Mouse (Mus musculus) ES-E14 (cell line): ENCODE measurements around the gene Ksr2. TPM values are rescaled to one million over a fixed set of nuclear protein-coding genes. Genes with fewer than 3 reads are reported as not detected.
A peak's percentile ranks its signal among the peaks of the same experiment; 100 is the strongest.

Experiments
- DNase-seq: peaks from one replicate; pipeline ENCODE4 v3.0.0-alpha.2; 2013; ENCODE audit warnings: low read depth, low spot score
- H3K27ac ChIP-seq: 2 replicates; pipeline ENCODE4 v1.5.1; 2012; ENCODE audit warnings: low read depth, mild to moderate bottlenecking, low read length, moderate library complexity, mixed read lengths; ENCODE audit not compliant: poor library complexity, insufficient read depth, severe bottlenecking
- H3K36me3 ChIP-seq: 2 replicates; pipeline ENCODE4 v1.6.1; 2012; ENCODE audit warnings: mild to moderate bottlenecking, low read length, moderate library complexity, mixed read lengths; ENCODE audit not compliant: control insufficient read depth, poor library complexity, insufficient read depth, severe bottlenecking
- H3K4me1 ChIP-seq, 2 experiments: fragments of 150-350 bp in 1 of 2; sonication (generic) in 1 of 2; 2 replicates each; pipeline ENCODE4 v1.6.1; 2012; ENCODE audit warnings: low read length in 2 of 2, mild to moderate bottlenecking in 1 of 2, mixed read lengths in 1 of 2; ENCODE audit not compliant: control insufficient read depth in 2 of 2, insufficient read depth in 2 of 2, poor library complexity in 1 of 2
- H3K4me3 ChIP-seq, 2 experiments: fragments of 150-350 bp in 1 of 2; sonication (generic) in 1 of 2; 2 replicates each; pipeline ENCODE4 v1.5.1; 2012; ENCODE audit warnings: low read length in 2 of 2, low read depth in 1 of 2, mild to moderate bottlenecking in 1 of 2, mixed read lengths in 1 of 2; ENCODE audit not compliant: insufficient read depth in 1 of 2, poor library complexity in 1 of 2, severe bottlenecking in 1 of 2
- H3K9ac ChIP-seq: 2 replicates; pipeline ENCODE4 v1.6.1; 2012; ENCODE audit warnings: low read depth, mild to moderate bottlenecking, low read length, mixed read lengths; ENCODE audit not compliant: poor library complexity, insufficient read depth, severe bottlenecking
- H3K9me3 ChIP-seq: fragments of 150-350 bp; sonication (generic); 2 replicates; pipeline ENCODE4 v1.6.1; 2012; ENCODE audit warnings: low read depth, mild to moderate bottlenecking, low read length; ENCODE audit not compliant: control insufficient read depth, insufficient read depth
- CHD2 ChIP-seq: IDR thresholded peaks from 2 replicates; pipeline ENCODE4 v1.6.1; 2014; ENCODE audit warnings: mild to moderate bottlenecking, low read depth, low read length, inconsistent platforms
- HCFC1 ChIP-seq: IDR thresholded peaks from 2 replicates; pipeline ENCODE4 v1.6.1; 2012; ENCODE audit warnings: low read length, inconsistent platforms, borderline replicate concordance; ENCODE audit not compliant: insufficient read depth
- MAFK ChIP-seq: IDR thresholded peaks from 2 replicates; pipeline ENCODE4 v1.6.1; 2014; ENCODE audit warnings: mild to moderate bottlenecking, low read depth, low read length, inconsistent platforms; ENCODE audit not compliant: insufficient read depth
- ZC3H11A ChIP-seq: IDR thresholded peaks from 2 replicates; pipeline ENCODE4 v1.6.1; 2012; ENCODE audit warnings: low read depth, mild to moderate bottlenecking, inconsistent platforms, low read length, borderline replicate concordance
- ZNF384 ChIP-seq: IDR thresholded peaks from 2 replicates; pipeline ENCODE4 v1.6.1; 2012; ENCODE audit warnings: low read depth, low read length, inconsistent platforms
- in situ Hi-C, 2 experiments: fragments of 600-800 bp; cut with MboI; formaldehyde crosslinking; loops; one replicate each; pipeline ENCODE4 v1.15.1; 2025; ENCODE audit warnings: low sequenced_read_pairs in 2 of 2, inconsistent platforms in 1 of 2; ENCODE audit not compliant: unreplicated experiment in 2 of 2
- total RNA-seq: library from RNA; depleted of rRNA; stranded (reverse); fragments of 300-350 nt; gene quantifications from 2 replicates; pipeline ENCODE4 v1.2.3, GENCODE M21; 2012

Gene Ksr2
- total RNA-seq, 1 experiment: 0.67 TPM

GRCm38 (mm10) chr5:117441242-117441842 lies 27.5 kb downstream of the Ksr2 start:
- TF ChIP-seq ZC3H11A: no peak
- no peak for TF ChIP-seq ZNF384
- no peak for DNase-seq

GRCm38 (mm10) chr5:117442157-117442765 lies 28.5 kb downstream of the Ksr2 start:
- no peak for DNase-seq
- in situ Hi-C loops: no loop called here

More at GRCm38 (mm10) chr5:117441242-117441842, 27.5 kb downstream of the Ksr2 start:
- no peak overlapping the region for H3K9ac ChIP-seq
- no peak overlapping the region for H3K27ac ChIP-seq
- H3K36me3 ChIP-seq: no peaks in the 10 kb centered on the region
- no peak overlapping the region for H3K4me3 ChIP-seq
- in situ Hi-C loops: no loop called here
- H3K9me3 ChIP-seq: no peaks in the 10 kb centered on the region
- peaks cover 2 to 16% of the 10 kb centered on the region in 2 experiments; a peak in 3 of 4 replicates for H3K4me1 ChIP-seq

GRCm38 (mm10) chr5:117443141-117443540 lies 29.3 kb downstream of the Ksr2 start:
- TF ChIP-seq ZNF384 (no peak), HCFC1 (no peak), ZC3H11A (no peak), CHD2 (no peak), MAFK (no peak)
- Histone ChIP-seq H3K4me3 (no peak overlapping the region), H3K9me3 (no peaks in the 10 kb centered on the region), H3K9ac (no peak overlapping the region), H3K27ac (no peak overlapping the region), H3K4me1 (peaks cover 2 to 16% of the 10 kb centered on the region in 2 experiments; a peak in 3 of 4 replicates), H3K36me3 (no peaks in the 10 kb centered on the region)
- in situ Hi-C loops: no loop called here
- no peak for DNase-seq

More at GRCm38 (mm10) chr5:117442157-117442765, 28.5 kb downstream of the Ksr2 start:
- TF ChIP-seq MAFK (no peak), HCFC1 (no peak), CHD2 (no peak), ZNF384 (no peak), ZC3H11A (no peak)
- H3K9me3 ChIP-seq: no peaks in the 10 kb centered on the region
- H3K4me3 ChIP-seq: no peak overlapping the region
- H3K27ac ChIP-seq: no peak overlapping the region
- no peaks in the 10 kb centered on the region for H3K36me3 ChIP-seq
- peaks cover 2 to 16% of the 10 kb centered on the region in 2 experiments; a peak in 3 of 4 replicates for H3K4me1 ChIP-seq
- H3K9ac ChIP-seq: 0 out of 2 replicates have a peak overlapping the region, but pooled peaks have one; percentile 27

- in situ Hi-C loops: no loop called here
- no peak for TF ChIP-seq ZC3H11A
- no peak for TF ChIP-seq MAFK
- no peak for TF ChIP-seq HCFC1
- no peak for TF ChIP-seq CHD2
- no peak for TF ChIP-seq ZNF384
Observed at GRCm38 (mm10) chr5:117443902-117444301, 30.1 kb downstream of the Ksr2 start.

More at GRCm38 (mm10) chr5:117443902-117444301, 30.1 kb downstream of the Ksr2 start:
- H3K9ac ChIP-seq: no peak overlapping the region
- no peak overlapping the region for H3K27ac ChIP-seq
- no peaks in the 10 kb centered on the region for H3K36me3 ChIP-seq
- H3K4me1 ChIP-seq: peaks cover 2 to 16% of the 10 kb centered on the region in 2 experiments; a peak in 3 of 4 replicates
- no peak for DNase-seq
- H3K4me3 ChIP-seq: no peak overlapping the region
- H3K9me3 ChIP-seq: no peaks in the 10 kb centered on the region
